Mouse (Mus musculus): ENCODE results near the gene Tnrc6a. TPM values are rescaled to one million over a fixed set of nuclear protein-coding genes. Genes with fewer than 3 reads are reported as not detected.

The Tnrc6a gene
- total RNA-seq, 2 experiments from 2014 or later: 21.9 to 36.0 TPM

DNA sequence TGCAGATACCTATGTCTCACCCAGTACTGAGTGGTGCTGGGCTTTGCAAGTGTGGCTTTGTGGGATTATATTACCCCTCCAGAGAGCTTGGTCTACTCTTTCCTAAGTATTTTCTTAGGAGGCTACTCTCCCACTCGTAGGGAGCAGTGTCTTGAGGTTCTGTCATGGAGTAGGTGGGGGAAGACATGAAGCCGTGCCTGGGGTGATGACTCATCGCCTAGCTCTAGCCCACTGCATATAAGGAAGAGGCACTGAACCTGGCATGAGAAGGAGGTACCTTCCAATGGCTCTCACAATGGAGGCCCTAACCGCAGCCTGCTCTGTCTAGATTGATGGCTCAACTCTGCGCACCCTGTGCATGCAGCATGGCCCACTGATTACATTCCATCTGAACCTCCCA, 68.0 kb downstream of the Tnrc6a start:
- no peak for DNase-seq

DNA sequence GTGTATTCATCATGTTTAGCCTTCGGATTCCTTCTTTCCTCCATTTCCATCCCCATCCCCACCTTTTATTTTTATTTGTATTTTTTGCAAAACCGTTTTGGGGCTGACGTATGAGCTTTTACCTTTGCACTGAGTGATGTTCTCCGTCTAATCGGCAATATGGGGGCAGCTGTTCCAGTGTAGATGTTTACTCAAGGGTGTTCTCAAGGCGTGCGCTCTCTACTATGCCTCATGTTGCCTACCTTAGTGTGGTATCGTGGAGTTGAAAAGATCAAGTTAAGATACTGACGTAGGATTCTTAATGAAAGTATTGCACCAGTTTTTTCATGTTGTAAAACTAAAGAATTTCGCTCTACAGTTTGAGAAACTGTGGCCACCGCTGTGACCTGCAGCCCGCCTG, 69.5 kb downstream of the Tnrc6a start:
- no peak for DNase-seq

DNA sequence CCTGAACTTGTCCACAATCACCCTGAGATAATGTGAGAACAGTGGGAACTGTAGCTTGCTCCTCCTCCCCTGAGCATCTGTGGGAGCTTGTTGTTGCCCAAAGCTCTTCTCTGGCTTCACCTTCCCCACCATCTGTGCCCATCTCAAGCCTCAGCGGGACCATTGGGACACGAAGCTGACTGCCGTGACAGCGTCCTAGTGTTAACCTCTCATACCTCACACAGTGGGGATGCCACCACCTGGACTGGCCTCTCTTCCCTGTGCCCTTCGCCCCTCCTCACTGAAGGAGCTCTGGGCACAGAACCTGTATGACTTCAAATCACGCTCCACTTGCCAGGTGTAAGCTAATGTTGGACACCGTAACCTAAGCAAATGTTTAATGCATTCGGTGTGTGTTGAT, 71.0 kb downstream of the Tnrc6a start:
- DNase-seq: no peak

DNA sequence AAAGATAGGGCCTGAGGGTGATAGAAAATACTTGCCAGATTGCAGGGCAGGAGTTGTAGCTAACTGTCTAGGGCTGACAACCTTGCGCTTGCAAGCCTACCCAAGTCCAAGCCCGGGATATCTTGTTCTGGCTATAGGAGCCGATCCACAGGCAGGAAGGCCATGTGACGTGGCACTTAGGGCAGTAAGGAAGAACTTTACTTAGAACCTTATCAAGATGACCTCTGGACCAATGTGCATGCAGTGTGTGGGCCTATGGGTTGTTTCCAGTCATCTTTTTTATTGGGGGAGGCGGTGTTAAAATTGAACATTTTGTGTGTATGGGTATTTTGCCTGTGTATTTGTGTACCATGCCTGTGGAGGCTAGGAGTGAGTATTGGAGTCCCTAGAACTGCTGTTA, 72.7 kb downstream of the Tnrc6a start:
- DNase-seq: no peak

DNA sequence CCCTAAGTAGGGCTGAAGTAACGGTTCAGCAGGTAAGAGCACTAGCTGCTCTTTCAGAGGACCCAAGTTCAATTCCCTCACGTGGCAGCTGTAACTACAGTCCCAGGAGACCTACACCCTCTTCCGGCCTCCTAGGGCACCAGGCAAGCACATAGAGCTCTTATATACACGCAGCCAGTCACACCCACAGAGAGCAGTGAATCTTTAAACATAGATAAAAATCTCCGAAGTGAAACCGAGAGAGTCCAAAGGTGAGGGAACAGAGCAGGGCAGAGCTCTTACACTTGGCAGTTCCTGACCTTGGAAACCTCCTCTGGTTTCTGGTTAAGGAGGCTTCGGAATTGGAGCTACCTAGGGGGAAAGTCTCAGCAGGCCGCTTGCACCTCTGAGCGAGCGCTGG, 75.0 kb downstream of the Tnrc6a start:
- DNase-seq: no peak

DNA sequence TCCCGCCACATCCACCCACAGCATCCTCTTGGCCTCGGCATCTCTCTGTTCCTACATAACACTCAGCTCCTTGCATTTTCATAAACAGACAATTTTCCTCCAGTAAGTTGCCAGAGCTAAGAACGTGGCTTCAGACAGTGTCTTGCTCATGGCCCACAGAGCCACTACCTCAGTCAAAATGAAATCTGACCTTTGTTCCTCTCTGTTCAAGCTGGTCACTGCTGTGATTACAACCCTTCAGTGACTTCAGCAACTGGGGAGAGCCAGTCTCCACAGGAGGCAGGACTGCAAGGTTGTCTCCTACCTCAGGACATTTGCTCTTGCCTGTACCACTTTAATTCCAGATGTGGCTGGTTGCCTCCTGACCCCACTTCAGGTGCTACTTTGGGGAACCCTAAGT, 75.5 kb downstream of the Tnrc6a start:
- DNase-seq: no peak

DNA sequence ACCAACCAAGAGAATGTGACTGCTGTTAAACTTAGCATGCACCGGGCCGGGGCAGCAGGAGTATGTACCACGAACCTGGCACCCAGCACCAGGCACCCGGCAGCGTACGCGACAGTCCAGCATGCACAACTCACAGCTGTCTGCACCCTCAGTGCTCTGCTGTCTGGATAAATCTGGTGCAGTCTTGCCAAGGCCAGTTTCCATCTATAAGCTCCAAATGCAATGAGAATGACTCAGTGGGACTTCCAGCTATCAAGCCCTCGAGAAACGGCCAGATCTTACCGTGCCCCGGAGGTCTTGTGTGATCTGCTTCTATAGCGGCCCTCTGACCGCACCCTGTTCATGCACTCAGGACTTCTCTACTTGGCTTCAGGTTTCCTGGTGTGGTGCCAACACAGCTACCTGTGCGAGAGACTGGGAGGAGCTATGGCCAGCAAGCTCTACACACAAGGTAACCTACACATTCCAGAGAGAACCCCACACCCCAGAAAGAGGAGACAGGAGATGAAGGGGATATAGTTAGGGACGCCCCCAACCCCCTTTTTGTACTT, 76.0 kb downstream of the Tnrc6a start:
- DNase-seq: no peak

DNA sequence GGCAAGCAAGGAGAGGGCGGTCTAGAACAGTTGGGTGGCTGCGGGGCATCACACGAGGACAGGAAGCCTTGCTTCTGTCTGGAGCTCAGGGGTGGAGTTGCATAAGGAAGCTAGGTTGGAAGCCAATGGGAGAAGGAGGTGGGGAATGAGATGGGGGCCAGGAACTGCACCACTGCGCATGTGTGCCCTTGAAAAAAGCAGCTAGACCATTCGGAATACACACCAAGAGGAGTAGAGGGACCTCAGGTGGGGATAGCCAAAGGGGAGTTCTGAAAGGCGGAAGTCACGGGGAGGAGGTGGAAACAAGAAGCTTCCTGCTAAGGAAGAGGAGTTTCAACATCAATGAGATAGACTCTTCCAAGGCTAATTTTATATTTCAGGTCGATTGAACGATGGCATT, 77.0 kb downstream of the Tnrc6a start:
- DNase-seq: no peak

DNA sequence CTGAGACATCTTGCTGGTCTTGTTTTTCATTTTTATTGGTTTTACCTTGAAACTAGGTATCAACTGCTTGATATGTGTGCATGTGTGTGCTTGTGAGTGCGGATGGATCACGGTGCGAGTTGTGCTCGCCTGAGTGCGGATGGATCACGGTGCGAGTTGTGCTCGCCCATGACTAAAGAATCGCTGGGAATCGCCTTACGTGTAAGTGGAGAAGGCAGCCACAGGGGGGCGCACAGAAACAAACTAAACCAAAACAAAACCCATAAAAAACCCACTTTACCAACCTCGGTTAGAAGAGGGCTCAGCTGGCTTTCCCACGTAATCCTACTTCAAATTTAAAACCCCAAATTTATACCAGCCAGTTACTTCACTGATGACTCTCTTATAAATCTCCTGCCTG, 81.6 kb downstream of the Tnrc6a start:
- peak; percentile 54 for DNase-seq

DNA sequence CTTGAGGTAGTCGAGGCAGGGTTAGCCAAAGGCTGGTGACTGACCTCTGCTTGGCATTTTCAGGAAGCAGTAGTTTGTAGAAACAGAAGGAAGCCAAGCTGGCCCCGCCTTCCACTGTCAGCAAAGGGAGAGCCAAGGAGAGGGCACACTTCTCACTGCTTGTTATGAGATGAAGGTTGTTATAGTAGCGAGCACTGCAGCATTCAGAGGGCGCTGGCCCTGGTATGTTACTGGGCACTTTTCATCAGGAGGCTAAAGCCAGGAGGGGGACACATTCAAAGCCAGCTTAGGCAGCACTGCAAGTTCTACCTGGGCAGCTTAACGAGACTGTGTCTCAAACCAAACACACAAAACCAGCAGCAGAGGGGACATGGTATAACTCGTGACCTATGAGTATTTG, 83.9 kb downstream of the Tnrc6a start:
- no peak for DNase-seq

DNA sequence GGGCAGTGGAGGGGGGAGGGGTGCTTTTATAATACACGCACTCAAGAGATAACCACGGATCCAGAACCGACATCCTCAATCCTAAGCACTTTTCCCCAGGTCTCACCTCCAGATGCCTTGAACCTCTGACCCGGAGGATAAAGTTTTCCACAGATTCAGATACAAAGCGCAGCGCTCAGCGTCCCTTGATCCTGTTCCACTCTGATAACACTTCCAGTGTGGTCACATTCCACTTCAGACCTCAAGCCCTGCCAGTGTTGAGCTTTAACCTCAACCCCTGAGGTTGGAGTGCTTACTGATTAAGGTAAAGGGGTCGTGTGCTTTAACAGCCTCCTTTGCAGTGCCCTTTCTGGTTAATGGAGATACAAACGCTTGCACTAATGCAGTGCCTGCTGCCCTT, 86.2 kb downstream of the Tnrc6a start:
- no peak for DNase-seq

DNA sequence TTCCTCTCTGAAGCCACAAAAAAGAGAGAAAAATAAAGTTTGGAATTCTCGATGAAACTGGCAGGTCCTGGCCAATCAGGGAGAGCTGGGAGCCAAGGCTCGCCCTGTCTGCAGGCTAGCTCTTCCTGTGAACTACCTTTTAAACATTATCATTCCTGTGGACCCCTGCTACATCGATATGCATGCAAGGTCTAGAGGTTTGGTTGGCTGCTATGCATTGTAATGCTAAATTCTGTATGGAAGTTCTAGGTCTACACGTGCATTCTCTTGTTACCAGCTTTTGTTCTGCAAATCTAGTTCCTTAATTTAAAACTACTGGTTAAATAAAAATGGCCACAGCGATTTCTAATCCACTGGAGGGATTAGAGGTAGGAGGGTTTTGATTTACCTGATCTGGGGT, 87.8 kb downstream of the Tnrc6a start:
- DNase-seq: no peak

DNA sequence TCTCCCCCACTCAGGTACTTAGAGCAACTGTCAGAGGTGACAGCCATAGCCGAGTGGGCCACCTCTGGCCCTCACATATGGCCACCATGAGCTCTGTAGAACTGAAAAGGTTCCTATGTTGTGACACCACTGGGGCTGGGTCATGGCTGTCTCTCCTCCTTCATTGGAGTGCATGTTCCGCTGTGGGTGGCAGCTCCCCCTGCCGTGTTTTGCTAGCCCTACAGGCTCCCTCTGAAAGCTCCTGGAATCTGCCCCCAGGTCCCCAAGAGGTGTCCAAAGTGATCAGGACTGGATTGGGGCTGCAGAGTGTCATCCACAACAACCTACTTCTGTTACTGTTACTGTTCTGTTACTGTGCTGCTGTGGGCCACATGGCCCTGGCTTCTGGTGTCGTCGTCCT, 88.6 kb downstream of the Tnrc6a start:
- no peak for DNase-seq

DNA sequence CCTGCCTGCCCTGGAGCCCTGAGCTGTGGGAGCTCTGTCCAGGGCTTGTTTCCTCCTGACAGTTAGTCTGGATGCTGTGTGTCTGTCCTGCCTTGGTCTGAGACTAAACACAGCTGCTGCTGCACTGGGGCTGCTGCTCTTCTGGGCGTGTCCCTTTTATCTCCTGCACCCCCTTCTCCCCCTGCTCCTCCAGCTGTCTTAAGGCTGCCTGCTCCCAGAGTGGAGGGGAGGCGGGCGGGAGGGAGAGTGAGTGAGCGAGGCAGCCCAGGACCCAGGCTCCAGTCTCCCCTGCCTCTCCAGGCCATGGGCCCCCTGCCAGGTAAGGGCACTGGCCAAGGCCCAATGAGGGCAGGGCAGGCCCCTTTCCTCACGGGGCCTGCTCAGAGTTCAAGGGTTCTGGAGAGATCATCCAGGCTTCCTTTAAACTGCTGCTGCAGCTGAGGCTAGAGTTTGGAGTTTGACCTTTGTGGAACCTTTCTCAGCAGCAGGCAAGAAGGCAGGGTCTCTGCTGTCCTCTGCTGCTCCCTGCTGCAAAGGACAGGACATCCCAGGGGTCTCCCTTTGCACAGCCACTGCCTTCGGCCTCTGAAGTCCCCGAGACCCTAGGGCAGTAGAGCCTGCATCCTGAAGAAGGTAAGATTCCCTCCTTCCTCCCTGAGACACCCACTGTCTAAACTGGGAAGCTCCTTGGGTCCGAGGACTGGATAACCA, 90.8 kb downstream of the Tnrc6a start, which contains the start of gene Slc5a11:
Slc5a11 (plus strand) TSS at position 416 of the 711 bp plus-strand sequence.
- no peak for DNase-seq

DNA sequence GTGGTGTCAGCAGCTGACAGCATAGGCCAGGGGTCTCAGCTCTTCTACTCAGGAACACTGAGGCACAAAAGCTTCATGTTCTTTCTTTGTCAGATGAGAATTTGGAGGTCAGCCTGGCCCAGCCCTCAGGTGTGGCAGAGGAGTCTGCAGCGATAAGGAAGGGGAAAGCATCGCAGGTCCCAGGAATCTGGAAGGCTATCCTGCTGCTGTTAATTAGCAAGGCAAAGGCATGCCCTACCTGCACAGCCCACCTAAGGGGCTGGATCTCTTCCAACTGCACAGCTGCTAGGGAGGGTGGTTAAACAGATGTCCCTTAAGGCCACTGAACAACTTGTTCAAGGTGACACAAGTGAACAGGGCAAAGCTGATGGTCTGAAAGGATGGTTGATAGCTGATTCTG, 91.5 kb downstream of the Tnrc6a start:
- DNase-seq: no peak

DNA sequence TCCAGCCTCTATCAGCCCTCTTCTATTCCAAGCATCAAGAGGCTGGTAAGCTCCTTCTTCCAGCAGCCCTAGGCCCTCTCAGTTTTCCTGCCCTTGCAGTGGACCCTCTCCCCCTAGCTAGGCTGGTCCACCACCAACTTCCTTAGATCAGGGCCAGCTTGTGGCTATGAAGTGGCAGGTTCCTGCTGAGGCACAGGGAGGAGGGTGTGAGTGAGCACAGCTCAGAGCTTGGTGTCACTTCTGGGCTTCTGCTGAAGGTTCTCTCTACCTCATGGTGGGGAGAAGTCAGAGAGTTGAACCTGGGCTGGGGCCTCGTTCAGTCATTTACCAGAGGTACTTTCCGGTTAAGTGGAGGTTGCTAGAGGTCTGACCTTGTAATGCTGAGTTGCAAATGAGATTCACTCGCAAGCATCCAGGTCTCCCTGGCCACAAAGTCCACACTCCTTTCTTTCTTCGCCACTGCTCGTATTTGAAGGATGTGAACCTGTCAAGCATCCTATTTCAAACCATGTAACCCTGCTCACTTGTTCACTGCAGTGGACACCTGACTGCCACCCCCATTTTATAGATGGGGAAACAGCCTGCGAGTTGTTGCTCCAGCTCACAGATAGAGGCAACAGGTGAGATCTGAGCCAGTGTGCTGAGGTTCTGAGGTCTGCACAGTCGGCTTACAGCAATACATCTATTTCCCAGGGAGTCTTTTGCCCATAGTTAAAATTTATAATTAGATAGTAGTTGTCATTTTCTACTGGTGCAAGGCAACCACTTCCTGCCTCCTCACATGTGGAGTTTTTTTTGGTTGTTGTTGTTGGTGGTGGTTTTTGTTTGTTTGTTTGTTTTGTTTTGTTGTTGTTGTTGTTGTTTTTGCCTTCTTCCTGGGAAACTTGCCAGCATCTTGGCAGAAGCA, 94.0 kb downstream of the Tnrc6a start:
- DNase-seq: no peak

DNA sequence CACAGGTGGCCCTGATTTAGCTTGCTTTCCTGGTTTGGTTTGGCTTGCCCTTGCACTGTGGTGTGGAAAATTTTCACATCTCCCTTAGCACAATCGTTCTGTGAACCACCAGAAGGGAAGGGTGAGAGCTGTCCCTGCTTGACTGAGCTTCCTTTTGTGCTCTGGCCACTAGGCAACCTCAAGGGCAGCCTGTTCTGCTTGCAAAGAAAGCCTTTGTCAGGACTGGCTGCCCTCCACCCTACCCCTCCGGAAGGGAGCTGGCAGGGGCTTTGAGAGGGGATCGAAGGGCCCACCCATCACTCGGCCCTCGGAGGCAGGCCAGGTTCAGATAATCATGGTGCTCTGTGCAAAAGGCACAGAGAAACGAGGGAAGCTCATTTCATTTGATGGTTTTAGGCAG, 94.9 kb downstream of the Tnrc6a start:
- DNase-seq: no peak

DNA sequence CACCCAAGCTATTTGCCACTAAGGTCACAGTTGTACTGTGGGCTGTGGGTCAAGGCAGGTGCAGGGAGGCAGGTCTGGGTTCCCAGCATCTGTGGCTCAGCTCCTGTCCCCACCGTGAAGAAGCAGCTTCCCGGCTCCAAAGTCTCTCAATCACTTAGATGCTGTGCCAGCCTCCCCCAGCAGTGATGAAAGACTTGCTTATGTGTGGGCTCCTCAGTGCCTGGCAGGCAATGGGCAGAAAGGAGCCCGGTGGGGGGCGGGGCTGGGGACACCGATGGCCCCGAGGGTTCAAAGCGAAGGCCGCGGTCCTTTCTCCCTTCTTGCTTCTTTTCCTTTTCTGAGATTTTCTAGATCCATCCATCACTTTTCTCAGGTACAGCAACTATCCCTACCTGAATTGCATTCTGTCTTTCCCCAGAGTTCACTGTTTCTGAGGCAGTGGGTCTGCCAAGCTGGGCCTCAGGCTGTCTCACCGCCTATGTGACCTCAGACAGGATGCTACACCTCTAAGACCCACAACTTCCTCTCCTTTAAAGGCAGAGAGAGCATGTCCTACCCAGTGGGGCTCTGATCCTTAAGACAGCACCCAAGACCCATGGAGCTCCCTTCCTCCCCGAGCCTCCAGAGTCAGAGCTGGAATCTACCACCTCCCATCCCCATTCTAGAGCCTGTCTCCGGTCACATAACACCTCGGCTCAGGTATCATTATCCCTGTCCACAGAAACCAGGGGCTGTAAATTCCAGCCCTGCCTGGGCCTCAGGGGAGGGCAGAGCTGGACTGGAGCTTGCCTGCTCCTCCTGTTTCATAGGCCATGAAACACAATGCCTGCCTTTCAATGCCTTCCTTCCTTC, 96.3 kb downstream of the Tnrc6a start:
- no peak for DNase-seq

DNA sequence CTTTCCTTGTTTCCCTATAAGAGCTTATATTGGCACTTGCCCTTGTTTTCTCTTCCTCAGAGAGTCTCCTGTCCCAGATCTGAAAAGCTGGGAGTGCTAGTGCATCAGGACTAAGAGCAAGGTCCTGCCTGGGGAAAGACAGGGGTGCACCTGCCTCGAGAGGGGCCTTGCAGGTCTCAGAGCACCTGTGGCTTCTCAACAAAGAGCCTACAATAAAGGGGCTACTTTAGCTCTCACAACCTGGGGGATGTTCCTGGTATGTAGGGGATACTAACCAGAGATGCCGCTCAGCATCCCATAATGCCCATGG, 96.9 kb downstream of the Tnrc6a start:
- no peak for DNase-seq

DNA sequence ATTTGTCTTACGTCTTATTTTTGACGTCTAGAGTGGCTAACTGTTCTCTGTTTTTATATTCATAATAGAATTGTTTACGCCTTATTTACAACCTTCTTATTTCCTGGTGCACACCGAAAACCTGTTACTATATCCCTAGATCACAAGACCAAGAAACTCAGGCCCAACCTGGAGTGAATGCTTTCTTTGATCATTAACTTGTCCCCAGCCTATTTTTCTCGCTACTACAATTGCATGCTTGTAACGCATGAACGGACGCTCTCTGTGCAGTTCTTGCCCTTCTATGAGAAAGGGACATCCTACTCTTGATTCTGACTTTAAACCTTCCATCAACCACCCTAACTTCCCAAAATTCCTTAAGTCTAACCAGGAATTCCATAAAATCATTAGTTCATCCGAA, 100.4 kb downstream of the Tnrc6a start:
- DNase-seq: no peak

DNA sequence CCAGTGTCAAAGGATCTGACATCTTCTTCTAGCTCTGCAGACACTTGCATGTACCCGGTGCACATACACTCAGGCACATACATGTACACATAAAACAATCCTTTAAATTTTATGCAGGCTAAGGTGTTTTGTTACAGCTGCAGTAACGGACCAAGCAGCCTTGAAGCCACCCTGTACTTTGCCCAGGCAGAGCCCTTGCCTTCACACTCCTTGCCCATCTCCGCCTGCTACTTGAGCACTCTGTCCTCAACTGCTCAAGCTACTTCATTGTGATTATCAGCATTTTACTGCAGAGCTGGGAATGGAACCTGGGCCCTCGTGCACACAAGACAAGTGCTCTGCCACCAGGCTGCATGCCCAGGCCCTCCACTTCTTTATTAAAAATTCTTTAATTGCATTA, 101.5 kb downstream of the Tnrc6a start:
- DNase-seq: no peak

DNA sequence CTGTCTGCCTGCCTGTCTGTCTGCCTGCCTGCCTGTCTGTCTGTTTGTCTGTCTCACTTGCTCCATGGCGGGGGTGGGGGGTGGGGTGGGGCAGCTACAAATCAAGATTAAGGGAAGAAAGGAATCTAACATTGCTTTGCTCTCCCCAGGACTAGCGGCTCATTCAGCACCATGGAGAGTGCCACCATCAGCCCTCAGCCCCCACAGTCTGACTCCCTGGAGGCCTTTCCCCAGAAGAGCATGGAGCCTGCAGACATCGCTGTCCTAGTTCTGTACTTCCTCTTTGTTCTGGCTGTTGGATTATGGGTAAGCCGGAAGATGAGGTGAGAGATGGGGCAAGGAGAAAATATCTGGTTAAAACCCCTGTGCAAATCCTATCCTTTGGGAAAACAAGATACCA, 111.8 kb downstream of the Tnrc6a start:
- peak; percentile 40 for DNase-seq

DNA sequence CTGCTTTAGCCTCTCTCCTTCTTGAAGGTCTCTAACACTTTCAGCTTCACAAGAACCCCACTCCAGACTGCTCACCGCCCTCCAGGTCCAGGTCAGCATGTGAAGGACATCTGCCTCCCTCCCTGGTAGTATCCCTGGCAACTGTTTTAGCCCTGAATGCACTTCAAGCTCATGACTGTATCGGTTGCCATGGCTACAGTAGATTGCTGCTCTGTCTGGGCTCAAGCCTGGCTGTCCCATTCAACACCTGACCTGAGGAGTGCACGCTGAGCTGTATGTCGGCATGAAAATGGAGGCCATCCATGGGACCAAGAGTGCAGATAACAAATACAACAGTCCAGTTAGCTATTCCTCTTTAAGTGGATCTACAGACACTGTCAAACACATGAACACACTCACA, 114.9 kb downstream of the Tnrc6a start:
- no peak for DNase-seq

Measured in gastrocnemius, postnatal 10 days (tissue).